ENCODE assay signal across 8 mouse cellular contexts in the genomic region with DNA sequence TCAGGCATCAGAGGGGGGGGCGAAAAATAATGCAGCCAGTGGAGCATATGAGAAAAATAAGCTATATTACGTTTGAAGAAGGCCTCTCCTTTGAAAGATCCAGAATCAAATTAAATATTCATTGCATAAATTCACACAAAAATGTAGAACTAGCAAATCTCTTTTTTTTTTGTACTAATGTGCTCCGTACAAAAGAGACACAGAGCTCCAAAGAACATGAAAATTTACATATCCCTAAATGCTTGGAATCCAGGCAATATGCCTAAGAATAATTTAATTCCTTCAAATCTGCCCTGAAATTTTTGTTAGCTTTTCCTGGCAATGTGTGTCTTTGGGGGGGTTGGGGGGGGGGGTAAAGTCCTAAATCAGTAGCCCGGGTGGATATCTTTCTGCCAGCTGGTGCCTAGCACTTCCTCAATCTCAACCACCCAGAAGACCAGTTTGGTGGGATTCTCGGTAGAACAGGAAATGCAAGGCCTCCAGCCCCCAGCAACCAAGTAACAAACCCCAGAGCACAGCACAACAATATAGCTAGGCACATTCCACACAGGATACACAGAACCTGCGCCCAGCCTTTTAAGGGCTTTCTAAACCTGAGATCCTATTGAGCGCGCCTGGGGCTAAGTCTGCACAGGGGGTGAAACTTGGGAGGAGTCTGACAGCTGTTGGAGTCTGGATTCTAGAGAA. TPM values are rescaled to one million over a fixed set of nuclear protein-coding genes. Genes with fewer than 3 reads are reported as not detected.
DNase-seq lines count a peak whose midpoint lies in the region; ATAC-seq lines count a peak whose summit lies in the region.

No protein-coding gene starts in this region.

- H3K9ac ChIP-seq in hindbrain, embryonic 14.5 days, result no peak overlapping the region
- H3K9ac ChIP-seq in liver, embryonic 11.5 days (ENCODE audit: low read depth, low read length), result no peak overlapping the region

- H3K27me3 ChIP-seq in hindbrain, embryonic 10.5 days (ENCODE audit: insufficient read depth, poor library complexity, severe bottlenecking), result no peaks in the 10 kb centered on the region
- no peaks in the 10 kb centered on the region for H3K27me3 ChIP-seq in hindbrain, embryonic 14.5 days (ENCODE audit: control insufficient read depth, insufficient read depth, low read length)
- H3K27me3 ChIP-seq in liver, embryonic 11.5 days (replicated peaks; ENCODE audit: control insufficient read depth, insufficient read depth, low read length), result no peaks in the 10 kb centered on the region

- H3K36me3 ChIP-seq in hindbrain, embryonic 10.5 days, result peaks cover 23% of the 10 kb centered on the region
- peaks cover 27% of the 10 kb centered on the region for H3K36me3 ChIP-seq in hindbrain, embryonic 14.5 days (replicated peaks; ENCODE audit: control insufficient read depth, insufficient read depth)
- H3K36me3 ChIP-seq in liver, embryonic 11.5 days (ENCODE audit: control insufficient read depth, insufficient read depth, low read length), result peaks cover 5% of the 10 kb centered on the region

- WGBS in hindbrain, embryonic 10.5 days, result 56% methylated on average over 8 of the region's 8 CpGs
- 58% methylated on average over 8 of the region's 8 CpGs for WGBS in hindbrain, embryonic 14.5 days
- WGBS in liver, embryonic 11.5 days, result 38% methylated on average over 8 of the region's 8 CpGs

- no peak overlapping the region for H3K4me2 ChIP-seq in hindbrain, embryonic 14.5 days (replicated peaks)
- H3K4me2 ChIP-seq in liver, embryonic 11.5 days, result peak overlapping the region; percentile 24; the same call in 1 of the 2 replicates

- peak overlapping the region; percentile 16; the same call in 1 of the 2 replicates for H3K27ac ChIP-seq in hindbrain, embryonic 10.5 days
- H3K27ac ChIP-seq in hindbrain, embryonic 14.5 days, result no peak overlapping the region
- H3K27ac ChIP-seq in liver, embryonic 11.5 days (ENCODE audit: low read depth, low read length), result no peak overlapping the region

- H3K4me1 ChIP-seq in hindbrain, embryonic 10.5 days (replicated peaks), result peaks cover 67% of the 10 kb centered on the region
- H3K4me1 ChIP-seq in hindbrain, embryonic 14.5 days (replicated peaks; ENCODE audit: control insufficient read depth, insufficient read depth, low read length), result peaks cover 25% of the 10 kb centered on the region
- H3K4me1 ChIP-seq in liver, embryonic 11.5 days (replicated peaks; ENCODE audit: control insufficient read depth, insufficient read depth, low read length), result peaks cover 58% of the 10 kb centered on the region

- DNase-seq in hindbrain, embryonic 10.5 days (ENCODE audit: low spot score), result no peak
- DNase-seq in hindbrain, embryonic 14.5 days (ENCODE audit: low spot score), result no peak
- peak; percentile 83 for DNase-seq in 416B (ENCODE audit: low read depth)
- DNase-seq in brain, embryonic 18.5 days (ENCODE audit: low read depth, low spot score), result peak; percentile 12
- no peak for DNase-seq in liver, embryonic 11.5 days (ENCODE audit: low spot score)
- no peak for DNase-seq in right cerebral cortex, postnatal 4 days
- DNase-seq in cerebellum, postnatal 10 days, result no peak
- DNase-seq in adrenal gland, postnatal 36 days, result no peak

- no peaks in the 10 kb centered on the region for H3K9me3 ChIP-seq in hindbrain, embryonic 10.5 days
- H3K9me3 ChIP-seq in hindbrain, embryonic 14.5 days (ENCODE audit: control insufficient read depth, low read length), result no peaks in the 10 kb centered on the region
- no peaks in the 10 kb centered on the region for H3K9me3 ChIP-seq in liver, embryonic 11.5 days (ENCODE audit: control insufficient read depth, low read length)

- H3K4me3 ChIP-seq in hindbrain, embryonic 10.5 days, result no peak overlapping the region
- H3K4me3 ChIP-seq in hindbrain, embryonic 14.5 days (replicated peaks; ENCODE audit: low read length), result no peak overlapping the region
- H3K4me3 ChIP-seq in liver, embryonic 11.5 days (ENCODE audit: low read depth, low read length), result no peak overlapping the region

- no peak for ATAC-seq in hindbrain, embryonic 14.5 days (ENCODE audit: low FRiP score)
- no peak; the same call in 1 of the 2 replicates for ATAC-seq in liver, embryonic 11.5 days (replicated peaks; ENCODE audit: low FRiP score)

RNA-seq across cellular contexts. Expression of a gene that starts 7.9 kb away (rescaled TPM):
- polyA plus RNA-seq in hindbrain, embryonic 10.5 days (2016; fragmentation: Nextera tagmentation; extraction: Ambion mirVana), result 12.6 and 16.1 TPM in 2 replicates
- 86.7 and 94.5 TPM in 2 replicates for polyA plus RNA-seq in hindbrain, embryonic 14.5 days (2014; fragmentation: Nextera tagmentation; extraction: Ambion mirVana)
- 18.7 and 21.5 TPM in 2 replicates for polyA plus RNA-seq in liver, embryonic 11.5 days (2014; fragmentation: Nextera tagmentation; extraction: Ambion mirVana)
- total RNA-seq in adrenal gland, postnatal 36 days (2021), result 100 to 1,000 TPM in 1 of 2 experiments, 10 to 100 TPM in 1; 86.3 to 152 TPM

Comparison
In these comparisons a context has a peak if more than half of its experiments do, and no peak if none do; other contexts are left out.
1. DNase-seq: peak in 416B (single experiment) and brain, embryonic 18.5 days (single experiment); none in hindbrain, embryonic 10.5 days (single experiment), hindbrain, embryonic 14.5 days (single experiment), liver, embryonic 11.5 days (single experiment), right cerebral cortex, postnatal 4 days (single experiment), cerebellum, postnatal 10 days (0 of 2) and adrenal gland, postnatal 36 days (0 of 2).